ENCODE assay signal across 22 mouse cellular contexts in the genomic region with DNA sequence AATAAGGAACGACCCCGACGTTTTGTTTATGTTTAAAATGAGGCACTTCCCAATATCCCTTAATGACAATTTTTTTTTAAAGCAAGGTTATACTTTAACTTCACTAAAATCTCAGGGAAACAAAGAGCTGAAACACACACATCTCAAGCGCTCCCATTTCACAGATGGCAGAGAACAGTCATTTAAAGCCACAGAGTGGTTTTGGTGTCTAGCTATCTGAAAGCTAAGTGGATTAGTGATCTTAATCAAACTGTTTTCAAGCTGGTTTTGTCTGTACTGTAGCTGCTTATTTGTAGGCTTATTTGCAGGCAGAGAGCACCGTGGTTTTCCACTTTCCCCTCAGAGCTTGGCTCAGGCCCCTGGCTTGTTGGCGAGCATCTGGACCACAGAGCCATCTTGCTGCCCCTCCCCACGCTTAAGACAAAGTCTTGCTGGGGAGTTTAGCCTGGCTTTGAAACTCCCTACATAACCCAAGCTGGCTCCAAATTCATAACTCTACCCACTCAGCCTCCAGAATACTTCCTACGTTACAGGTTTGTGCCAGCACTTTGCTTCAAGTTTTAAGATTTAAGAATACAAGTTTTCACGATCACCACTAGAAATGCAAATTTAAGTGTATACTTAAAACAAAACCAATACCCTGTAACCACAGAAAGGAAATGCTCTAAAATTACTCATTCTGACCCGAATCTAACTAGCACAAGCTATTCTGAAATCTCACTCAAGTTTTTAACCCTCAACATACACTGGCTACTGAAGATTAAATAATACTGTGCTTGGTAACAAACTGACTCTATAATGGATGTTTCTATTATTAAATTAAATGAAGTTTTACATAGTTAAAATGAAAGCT. TPM values are rescaled to one million over a fixed set of nuclear protein-coding genes. Genes with fewer than 3 reads are reported as not detected.
A peak's percentile ranks its signal among the peaks of the same experiment; 100 is the strongest.
DNase-seq lines count a peak whose midpoint lies in the region; ATAC-seq lines count a peak whose summit lies in the region.
"Had no signal": no experiment of that assay in that cellular context is flagged by ENCODE, and none has a peak within 500 bp of the region (broad histone marks: within the 10 kb centered on the region; RNA-seq: fewer than 3 reads in every experiment).

No protein-coding gene starts in this region.

- H3K4me2 ChIP-seq in embryonic facial prominence, embryonic 14.5 days (ENCODE audit: low read depth, low read length): no peak overlapping the region
- H3K4me2 ChIP-seq: forebrain, embryonic 15.5 days; heart, embryonic 13.5 days; hindbrain, embryonic 13.5 days; neural tube, embryonic 15.5 days had no signal

- ATAC-seq in embryonic facial prominence, embryonic 14.5 days (ENCODE audit: low read depth): no peak
- ATAC-seq in megakaryocyte-erythroid progenitor cell, adult 5-6 weeks (replicated peaks; ENCODE audit: low FRiP score, low TSS enrichment, poor library complexity, severe bottlenecking): no peak
- ATAC-seq: forebrain, embryonic 15.5 days; intestine, postnatal 0 days had no signal

- 82% methylated on average over 10 of the region's 10 CpGs for WGBS in embryonic facial prominence, embryonic 14.5 days

- H3K36me3 ChIP-seq in embryonic facial prominence, embryonic 14.5 days (ENCODE audit: control insufficient read depth, insufficient read depth, low read length): peaks cover 46% of the 10 kb centered on the region

- H3K27me3 ChIP-seq in embryonic facial prominence, embryonic 14.5 days (replicated peaks; ENCODE audit: control insufficient read depth, insufficient read depth, low read length): no peaks in the 10 kb centered on the region
- H3K27me3 ChIP-seq: forebrain, embryonic 15.5 days; heart, embryonic 13.5 days; hindbrain, embryonic 13.5 days; neural tube, embryonic 15.5 days had no signal

- H3K4me1 ChIP-seq in embryonic facial prominence, embryonic 14.5 days (ENCODE audit: control insufficient read depth, insufficient read depth, low read length): no peaks in the 10 kb centered on the region
- H3K4me1 ChIP-seq: forebrain, embryonic 15.5 days; heart, embryonic 13.5 days; hindbrain, embryonic 13.5 days; neural tube, embryonic 15.5 days had no signal

- DNase-seq in frontal cortex, postnatal 36 days (ENCODE audit: low spot score in 2 of 2): peak; percentile 38 to 44
- DNase-seq in frontal cortex, postnatal 25 days (ENCODE audit: low spot score in 2 of 2): no peak
- DNase-seq in 416B (ENCODE audit: low read depth): peak; percentile 58
- DNase-seq in CD4-positive helper T cell, adult 2 months (ENCODE audit: low read depth, low spot score): peak; percentile 46
- peak; percentile 45 for DNase-seq in embryonic facial prominence, embryonic 14.5 days (ENCODE audit: low spot score)
- DNase-seq in thymus, postnatal 36 days: no peak
- DNase-seq: gastrocnemius, postnatal 10 days; heart, adult 11 months; liver; lung, postnatal 10 days; midbrain, embryonic 14.5 days; right cerebral cortex, postnatal 4 days; thymus, postnatal 14 days had no signal

- no peak overlapping the region for H3K4me3 ChIP-seq in embryonic facial prominence, embryonic 14.5 days (ENCODE audit: low read depth, low read length)
- H3K4me3 ChIP-seq: erythroblast, embryonic 14.5 days; forebrain, embryonic 15.5 days; heart, embryonic 13.5 days; hindbrain, embryonic 13.5 days; neural tube, embryonic 15.5 days had no signal

- no peak overlapping the region for H3K9ac ChIP-seq in embryonic facial prominence, embryonic 14.5 days (ENCODE audit: low read depth, low read length)
- H3K9ac ChIP-seq: forebrain, embryonic 15.5 days; heart, embryonic 13.5 days; hindbrain, embryonic 13.5 days; neural tube, embryonic 15.5 days had no signal

- no peak overlapping the region for H3K27ac ChIP-seq in embryonic facial prominence, embryonic 14.5 days (replicated peaks; ENCODE audit: low read depth, low read length)
- H3K27ac ChIP-seq: forebrain, embryonic 15.5 days; heart, embryonic 13.5 days; hindbrain, embryonic 13.5 days; kidney, postnatal 0 days; neural tube, embryonic 15.5 days had no signal

- H3K9me3 ChIP-seq in embryonic facial prominence, embryonic 14.5 days (ENCODE audit: control insufficient read depth, low read length): no peaks in the 10 kb centered on the region
- H3K9me3 ChIP-seq: forebrain, embryonic 15.5 days; heart, embryonic 13.5 days; hindbrain, embryonic 13.5 days; neural tube, embryonic 15.5 days had no signal

RNA-seq across cellular contexts. Expression of gene Kcnmb4, which starts 13.4 kb away (rescaled TPM):
- polyA plus RNA-seq in embryonic facial prominence, embryonic 14.5 days (2014; fragmentation: Nextera tagmentation; extraction: Ambion mirVana): 9.1 and 9.3 TPM in 2 replicates
- total RNA-seq in megakaryocyte-erythroid progenitor cell, adult 5-6 weeks (2014; fragmentation: Nextera tagmentation): not detected in 2 replicates
- not detected in 2 replicates for total RNA-seq in megakaryocyte-erythroid progenitor cell, adult 5-6 weeks (2017)
- total RNA-seq: megakaryocyte, adult 5-6 weeks had no signal
- polyA plus RNA-seq: erythroblast, embryonic 14.5 days had no signal

Comparison
In these comparisons a context has a peak if more than half of its experiments do, and no peak if none do; other contexts are left out.
1. DNase-seq: peak in frontal cortex, postnatal 36 days (2 of 2), 416B (single experiment), CD4-positive helper T cell, adult 2 months (single experiment) and embryonic facial prominence, embryonic 14.5 days (single experiment); none in frontal cortex, postnatal 25 days (0 of 2) and thymus, postnatal 36 days (0 of 2).